Mouse (Mus musculus) lung, adult 2 months (tissue): Measurements from ENCODE around the gene Scgb1c1. TPM values are rescaled to one million over a fixed set of nuclear protein-coding genes. Genes with fewer than 3 reads are reported as not detected.
"Not testable (repeated sequence)": the region's sequence is repeated elsewhere in the genome, so short reads cannot be mapped to it uniquely, and the experiment has no call there.

ENCODE experiments used
- DNase-seq: peaks from one replicate; pipeline ENCODE4 v3.0.0; 2022
- H3K4me1 ChIP-seq: fragments of 200-500 bp; 2 replicates; pipeline ENCODE4 v1.6.1; 2011; ENCODE audit warnings: low read length; ENCODE audit not compliant: control insufficient read depth, insufficient read depth
- H3K4me3 ChIP-seq: fragments of 200-500 bp; replicated peaks from 2 replicates; pipeline ENCODE3; 2011; ENCODE audit warnings: low read depth, mild to moderate bottlenecking, control low read depth, low read length; ENCODE audit errors: extremely low read depth
- CTCF ChIP-seq: fragments of 200-500 bp; IDR thresholded peaks from 2 replicates; pipeline ENCODE4 v1.5.1; 2011; ENCODE audit warnings: mild to moderate bottlenecking, low read length, control low read depth; ENCODE audit not compliant: insufficient read depth
- POLR2A ChIP-seq: fragments of 200-500 bp; IDR thresholded peaks from 2 replicates; pipeline ENCODE4 v1.6.1; 2011; ENCODE audit warnings: low read depth, mild to moderate bottlenecking, control low read depth, low read length, borderline replicate concordance; ENCODE audit errors: extremely low read depth
- WGBS: fragments of 180-500 bp; shearing (Covaris S2); methylation state at CpG from one replicate; pipeline ENCODE4 v1.1.7; 2018; 5-methylcytosine and 5-hydroxymethylcytosine counted together
- polyA plus RNA-seq: library from polyadenylated mRNA; depleted of rRNA; stranded (reverse); fragments of >200 nt; gene quantifications from 2 replicates; pipeline ENCODE4 v1.2.3, GENCODE M21; 2012; rRNA removed

Gene Scgb1c1
- polyA plus RNA-seq, 1 experiment: 76.2 TPM

GRCm38 (mm10) chr7:140874224-140874623 is 28.9 kb downstream of the Scgb1c1 start:
- no peak for DNase-seq
- Histone ChIP-seq H3K4me1 (no peaks in the 10 kb centered on the region), H3K4me3 (no peak overlapping the region)
- WGBS: 74% methylated on average over 4 of the region's 4 CpGs
- TF ChIP-seq CTCF: no peak
- TF ChIP-seq POLR2A: no peak

GRCm38 (mm10) chr7:140877364-140877763 is 32.0 kb downstream of the Scgb1c1 start:
- no peak overlapping the region for H3K4me3 ChIP-seq
- DNase-seq: no peak
- H3K4me1 ChIP-seq: peaks cover 3% of the 10 kb centered on the region
- TF ChIP-seq POLR2A (no peak), CTCF (no peak)
- whole genome bisulfite sequencing: 79% methylated on average over 6 of the region's 6 CpGs

GRCm38 (mm10) chr7:140879355-140879754 is 34.0 kb downstream of the Scgb1c1 start:
- no peak for TF ChIP-seq CTCF
- no peak for TF ChIP-seq POLR2A
- Histone ChIP-seq H3K4me1 (peaks cover 3% of the 10 kb centered on the region), H3K4me3 (no peak overlapping the region)
- no peak for DNase-seq
- 78% methylated on average over 7 of the region's 7 CpGs for WGBS

- peaks cover 3% of the 10 kb centered on the region for H3K4me1 ChIP-seq
- TF ChIP-seq CTCF (no peak), POLR2A (no peak)
- DNase-seq: no peak
- 65% methylated on average over 3 of the region's 3 CpGs for WGBS
- no peak overlapping the region for H3K4me3 ChIP-seq
These were observed 35.1 kb downstream of the Scgb1c1 start for GRCm38 (mm10) chr7:140880419-140880818.

GRCm38 (mm10) chr7:140880865-140881515 is 35.6 kb downstream of the Scgb1c1 start:
- H3K4me3 ChIP-seq: peak overlapping the region; percentile 44
- TF ChIP-seq POLR2A: no peak
- TF ChIP-seq CTCF: no peak
- 11% methylated on average over 8 of the region's 8 CpGs for WGBS
- peaks cover 3% of the 10 kb centered on the region for H3K4me1 ChIP-seq
- no peak for DNase-seq

GRCm38 (mm10) chr7:140881696-140882468 is 36.5 kb downstream of the Scgb1c1 start, which contains the start of the genes Psmd13 and Sirt3:
Psmd13 (plus strand) TSS chr7:140881968.
Sirt3 (minus strand) TSS chr7:140882309.
- peak within 1 kb of the TSS; percentile 91 for H3K4me3 ChIP-seq
- TF ChIP-seq POLR2A: peak; percentile 74; the same call in 1 of the 2 replicates
- no peak for TF ChIP-seq CTCF
- peaks cover 3% of the 10 kb centered on the region for H3K4me1 ChIP-seq
- DNase-seq: peak; percentile 92
- under 1% methylated on average over 59 of the region's 59 CpGs for WGBS

- Histone ChIP-seq H3K4me3 (peak overlapping the region; percentile 78), H3K4me1 (peaks cover 3% of the 10 kb centered on the region)
- TF ChIP-seq POLR2A (no peak), CTCF (no peak)
- no peak for DNase-seq
- under 1% methylated on average over 12 of the region's 12 CpGs for WGBS
These were observed 37.1 kb downstream of the Scgb1c1 start for GRCm38 (mm10) chr7:140882469-140882803.

- 95% methylated on average over 16 of the region's 16 CpGs for WGBS
- not testable (repeated sequence) for H3K4me3 ChIP-seq, DNase-seq, H3K4me1 ChIP-seq
These were observed 45.3 kb downstream of the Scgb1c1 start for GRCm38 (mm10) chr7:140890636-140891035.

- no peaks in the 10 kb centered on the region for H3K4me1 ChIP-seq
- no peak overlapping the region for H3K4me3 ChIP-seq
- TF ChIP-seq POLR2A (no peak), CTCF (no peak)
- 89% methylated on average over 7 of the region's 7 CpGs for WGBS
- DNase-seq: no peak
These were observed 48.7 kb downstream of the Scgb1c1 start for GRCm38 (mm10) chr7:140894031-140894430.

GRCm38 (mm10) chr7:140894611-140895010 is 49.3 kb downstream of the Scgb1c1 start:
- no peak overlapping the region for H3K4me3 ChIP-seq
- DNase-seq: no peak
- 87% methylated on average over 3 of the region's 3 CpGs for WGBS
- H3K4me1 ChIP-seq: no peaks in the 10 kb centered on the region
- TF ChIP-seq CTCF (no peak), POLR2A (no peak)

Other genes with a start within 250 kb of the Scgb1c1 start
- gene Olfr46, start 244.3 kb upstream of the Scgb1c1 start, polyA plus RNA-seq: not detected in 2 replicates
- not detected in 2 replicates for gene Olfr61, start 216.6 kb upstream of the Scgb1c1 start, polyA plus RNA-seq
- not detected in 2 replicates for gene Olfr53, start 199.1 kb upstream of the Scgb1c1 start, polyA plus RNA-seq
- gene Olfr539, start 185.6 kb upstream of the Scgb1c1 start, polyA plus RNA-seq: not detected in 2 replicates
- gene Olfr45, start 163.6 kb upstream of the Scgb1c1 start, polyA plus RNA-seq: not detected in 2 replicates
- gene Olfr541, start 148.3 kb upstream of the Scgb1c1 start, polyA plus RNA-seq: not detected in 2 replicates
- 6.4 and 16.6 TPM in 2 replicates for gene Cyp2e1, start 81.8 kb upstream of the Scgb1c1 start, polyA plus RNA-seq
- gene Syce1, start 57.7 kb upstream of the Scgb1c1 start, polyA plus RNA-seq: 0.22 and 0.45 TPM in 2 replicates
- gene Zfp941, start 23.4 kb upstream of the Scgb1c1 start, polyA plus RNA-seq: 0.06 and 0.19 TPM in 2 replicates
- gene Urah, start 10.5 kb upstream of the Scgb1c1 start, polyA plus RNA-seq: 19.7 and 23.3 TPM in 2 replicates
- 0.24 TPM in 1 of 2 replicates, not detected in the other for gene Odf3, start 2.3 kb downstream of the Scgb1c1 start, polyA plus RNA-seq
- gene Gm45785, start 10.8 kb downstream of the Scgb1c1 start, polyA plus RNA-seq: 2.2 TPM in 1 of 2 replicates, not detected in the other
- gene Ric8a, start 11.4 kb downstream of the Scgb1c1 start, polyA plus RNA-seq: 112 and 138 TPM in 2 replicates
- gene Bet1l, start 12.0 kb downstream of the Scgb1c1 start, polyA plus RNA-seq: 25.5 and 30.5 TPM in 2 replicates
- 48.8 and 70.4 TPM in 2 replicates for gene Psmd13, start 36.4 kb downstream of the Scgb1c1 start, polyA plus RNA-seq
- 21.1 and 27.0 TPM in 2 replicates for gene Sirt3, start 36.8 kb downstream of the Scgb1c1 start, polyA plus RNA-seq
- gene Cox8b, start 54.9 kb downstream of the Scgb1c1 start, polyA plus RNA-seq: 46.7 and 104 TPM in 2 replicates
- 0.07 and 0.31 TPM in 2 replicates for gene Nlrp6, start 75.4 kb downstream of the Scgb1c1 start, polyA plus RNA-seq
- gene Pgghg, start 95.8 kb downstream of the Scgb1c1 start, polyA plus RNA-seq: 38.1 and 39.3 TPM in 2 replicates
- 3.2 and 5.2 TPM in 2 replicates for gene Ifitm5, start 104.7 kb downstream of the Scgb1c1 start, polyA plus RNA-seq
- 0.63 TPM in 1 of 2 replicates, not detected in the other for gene Gm45717, start 110.4 kb downstream of the Scgb1c1 start, polyA plus RNA-seq
- 1,180 and 1,190 TPM in 2 replicates for gene Ifitm2, start 110.4 kb downstream of the Scgb1c1 start, polyA plus RNA-seq
- 227 and 261 TPM in 2 replicates for gene Ifitm1, start 121.7 kb downstream of the Scgb1c1 start, polyA plus RNA-seq
- gene Ifitm3, start 165.2 kb downstream of the Scgb1c1 start, polyA plus RNA-seq: 560 and 814 TPM in 2 replicates
- 10.6 and 24.3 TPM in 2 replicates for gene Ifitm6, start 172.4 kb downstream of the Scgb1c1 start, polyA plus RNA-seq
- not detected in 2 replicates for gene Gm17387, start 183.6 kb downstream of the Scgb1c1 start, polyA plus RNA-seq
- 0.33 and 0.36 TPM in 2 replicates for gene B4galnt4, start 215.6 kb downstream of the Scgb1c1 start, polyA plus RNA-seq
- 23.8 and 47.7 TPM in 2 replicates for gene Pkp3, start 232.7 kb downstream of the Scgb1c1 start, polyA plus RNA-seq